Mouse (Mus musculus) bone marrow, adult 2 months (tissue): Measurements from ENCODE around the gene Megf11. TPM values are rescaled to one million over a fixed set of nuclear protein-coding genes. Genes with fewer than 3 reads are reported as not detected.
A peak's percentile ranks its signal among the peaks of the same experiment; 100 is the strongest.

Source experiments
- H3K27ac ChIP-seq: fragments of 200-500 bp; 2 replicates; pipeline ENCODE4 v1.5.1; 2012; ENCODE audit warnings: low read depth, mild to moderate bottlenecking, control low read depth, inconsistent platforms, low read length; ENCODE audit not compliant: control insufficient read depth, poor library complexity, insufficient read depth
- H3K4me1 ChIP-seq: fragments of 200-500 bp; 2 replicates; pipeline ENCODE4 v1.6.1; 2011; ENCODE audit warnings: low read length; ENCODE audit not compliant: control insufficient read depth, insufficient read depth
- H3K4me3 ChIP-seq: fragments of 200-500 bp; replicated peaks from 2 replicates; pipeline ENCODE3; 2011; ENCODE audit warnings: mild to moderate bottlenecking, low read depth, low read length, control low read depth; ENCODE audit not compliant: control insufficient read depth
- CTCF ChIP-seq: fragments of 200-500 bp; IDR thresholded peaks from 2 replicates; pipeline ENCODE4 v1.5.1; 2011; ENCODE audit warnings: low read length, control low read depth; ENCODE audit not compliant: control insufficient read depth, insufficient read depth
- POLR2A ChIP-seq: fragments of 200-500 bp; IDR thresholded peaks from 2 replicates; pipeline ENCODE4 v1.6.1; 2011; ENCODE audit warnings: low read depth, mild to moderate bottlenecking, control low read depth, low read length, borderline replicate concordance; ENCODE audit not compliant: control insufficient read depth
- WGBS: fragments of 180-500 bp; shearing (Covaris S2); methylation state at CpG from one replicate; pipeline ENCODE4 v1.1.7; 2018; 5-methylcytosine and 5-hydroxymethylcytosine counted together
- polyA plus RNA-seq: library from polyadenylated mRNA; stranded (reverse); fragments of >200 nt; gene quantifications from 2 replicates; pipeline ENCODE4 v1.2.4, GENCODE M21; 2011; ENCODE audit warnings: low replicate concordance; ENCODE audit not compliant: missing spikeins, insufficient read depth, insufficient read length

The Megf11 gene
- not detected in 2 replicates for polyA plus RNA-seq

DNA sequence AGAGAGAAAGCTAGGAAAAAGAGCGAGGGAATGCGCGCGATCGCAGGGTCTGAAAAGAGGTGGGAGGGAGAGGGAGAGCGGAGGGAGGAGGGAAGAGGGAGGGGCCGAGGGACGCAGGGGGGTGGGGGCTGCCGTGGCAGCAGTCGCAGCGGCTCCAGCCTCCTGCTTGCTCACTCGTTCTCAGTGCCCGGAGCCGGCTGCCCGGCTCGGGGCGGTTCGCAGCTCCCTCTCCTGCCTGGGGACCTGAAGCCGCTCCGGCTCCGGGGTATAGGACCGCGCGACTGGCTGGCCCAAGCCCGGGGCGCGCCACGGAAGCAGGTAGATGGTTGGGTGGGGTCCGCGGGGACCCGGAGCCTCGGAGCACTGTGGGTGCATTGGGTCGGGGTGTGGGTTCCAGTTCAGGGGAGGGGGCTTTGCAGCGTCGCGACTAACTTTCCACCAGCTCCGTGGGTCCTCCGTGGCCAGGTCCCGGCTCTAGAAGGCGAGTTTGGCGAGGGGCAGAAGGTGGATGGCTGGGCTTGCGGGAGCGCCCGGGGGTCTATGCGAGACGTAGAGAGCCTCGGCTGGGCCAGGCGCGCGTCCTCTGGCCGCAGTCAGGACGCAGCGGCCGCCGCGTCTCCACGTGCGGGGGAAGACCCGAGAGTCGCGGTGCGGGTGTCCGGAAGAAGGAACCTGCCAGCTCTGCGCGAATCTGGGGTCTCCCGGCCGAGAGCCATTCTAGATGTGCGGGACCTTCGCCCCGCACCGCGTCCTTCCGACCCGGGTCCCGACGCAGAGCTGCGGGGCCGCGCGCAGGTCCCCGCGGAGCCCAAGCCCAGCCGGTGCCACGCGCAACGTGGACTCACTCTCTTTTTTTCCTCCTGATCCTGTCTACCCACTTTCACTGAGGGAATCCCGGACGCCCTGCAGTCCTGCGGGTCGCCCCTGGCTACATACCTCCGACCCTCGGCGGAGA lies at the start of gene Megf11:
TSS of gene Megf11 (plus strand) at position 116 of the 955 bp plus-strand sequence.
- no peak for TF ChIP-seq CTCF
- TF ChIP-seq POLR2A: no peak
- WGBS: 2% methylated on average over 93 of the region's 93 CpGs
- H3K4me1 ChIP-seq: no peaks in the 10 kb centered on the region
- no peak within 1 kb of the TSS; the same call in 1 of the 2 replicates for H3K27ac ChIP-seq
- no peak within 1 kb of the TSS for H3K4me3 ChIP-seq

GRCm38 (mm10) chr9:64335825-64336224 lies 49.6 kb upstream of the Megf11 start:
- H3K27ac ChIP-seq: no peak overlapping the region
- H3K4me3 ChIP-seq: no peak overlapping the region
- WGBS: 87% methylated on average over 6 of the region's 6 CpGs
- TF ChIP-seq CTCF: no peak
- no peak for TF ChIP-seq POLR2A
- no peaks in the 10 kb centered on the region; the same call in 1 of the 2 replicates for H3K4me1 ChIP-seq

GRCm38 (mm10) chr9:64339361-64339760 lies 46.1 kb upstream of the Megf11 start:
- Histone ChIP-seq H3K4me1 (no peaks in the 10 kb centered on the region; the same call in 1 of the 2 replicates), H3K27ac (no peak overlapping the region), H3K4me3 (no peak overlapping the region)
- WGBS: 80% methylated on average over 8 of the region's 8 CpGs
- TF ChIP-seq CTCF (no peak), POLR2A (no peak)

DNA sequence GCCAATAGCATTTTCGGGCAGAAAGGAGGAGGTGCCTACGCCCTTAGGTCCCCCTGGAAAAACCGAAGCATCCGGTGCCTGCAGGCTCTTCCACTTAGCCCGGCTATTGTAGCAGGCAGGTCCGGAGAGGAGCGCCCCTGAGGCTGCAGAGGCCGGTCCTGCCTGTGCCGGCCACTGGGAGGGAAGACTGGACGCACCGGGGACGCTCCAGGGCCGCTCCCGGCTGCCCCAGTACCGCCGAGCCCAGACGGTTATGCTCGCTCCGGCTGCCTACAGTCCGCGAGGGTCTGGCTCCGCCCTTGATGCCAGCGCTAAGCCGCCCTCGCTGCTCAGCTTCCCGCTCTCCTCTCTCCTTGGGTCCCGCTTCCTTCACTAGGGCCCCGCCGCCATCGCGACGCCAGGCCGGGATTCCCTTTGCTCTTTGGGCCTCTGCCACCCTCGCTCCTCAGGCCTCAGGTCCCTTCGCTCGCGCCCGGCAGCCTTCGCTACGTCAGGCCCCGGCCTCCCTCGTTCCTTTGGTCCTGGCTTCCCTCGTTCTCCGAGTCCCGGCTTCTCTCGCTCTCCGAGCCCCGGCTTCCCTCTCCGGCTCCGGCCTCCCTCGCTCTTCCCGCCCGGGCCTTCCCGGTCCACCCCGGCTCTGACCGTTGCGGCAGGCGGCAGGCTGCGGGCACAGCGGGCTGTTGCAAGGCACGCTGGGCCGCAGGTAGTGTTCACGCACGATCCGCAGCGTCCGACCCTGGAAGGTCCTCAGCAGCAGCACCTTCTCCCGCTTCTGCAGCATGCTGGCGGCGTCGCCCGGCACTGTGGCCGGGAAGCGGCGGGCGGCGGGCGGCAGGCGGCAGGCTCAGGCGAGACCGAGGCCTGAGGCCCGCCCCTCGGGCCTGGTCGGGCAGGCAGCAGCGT lies 44.8 kb upstream of the Megf11 start:
- no peak for TF ChIP-seq CTCF
- peak; percentile 65; the same call in 1 of the 2 replicates for TF ChIP-seq POLR2A
- under 1% methylated on average over 85 of the region's 85 CpGs for WGBS
- Histone ChIP-seq H3K4me3 (peak overlapping the region; percentile 72), H3K4me1 (no peaks in the 10 kb centered on the region; the same call in 1 of the 2 replicates), H3K27ac (peak overlapping the region; percentile 94)

GRCm38 (mm10) chr9:64341254-64341566 lies 44.2 kb upstream of the Megf11 start, which contains the start of gene Dis3l:
Gene Dis3l (minus strand): TSS chr9:64341288.
- H3K27ac ChIP-seq: peak within 1 kb of the TSS; percentile 94
- TF ChIP-seq CTCF: no peak
- no peak for TF ChIP-seq POLR2A
- H3K4me1 ChIP-seq: no peaks in the 10 kb centered on the region; the same call in 1 of the 2 replicates
- WGBS: 3% methylated on average over 16 of the region's 16 CpGs
- H3K4me3 ChIP-seq: peak within 1 kb of the TSS; percentile 72

DNA sequence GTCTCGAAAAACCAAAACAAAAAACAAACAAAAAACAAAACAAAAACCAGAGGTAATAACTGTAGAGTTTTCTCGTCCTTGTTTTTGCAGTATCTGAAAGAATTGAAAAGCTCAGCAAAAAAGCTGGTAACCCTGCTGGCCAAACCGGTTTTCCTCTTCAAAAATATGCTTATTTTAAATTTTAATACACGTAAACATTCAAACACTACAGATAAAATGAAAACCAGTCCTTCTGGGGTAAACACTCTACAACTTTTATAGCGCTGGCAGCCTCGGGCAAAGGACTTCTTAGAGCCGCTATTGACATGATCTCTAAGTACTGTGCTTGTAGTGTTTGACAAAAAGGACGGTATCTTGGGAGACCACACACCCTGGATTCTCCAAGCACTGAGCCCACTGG lies 43.8 kb upstream of the Megf11 start:
- WGBS: 74% methylated on average over 8 of the region's 8 CpGs
- Histone ChIP-seq H3K4me3 (no peak overlapping the region), H3K27ac (no peak overlapping the region), H3K4me1 (no peaks in the 10 kb centered on the region; the same call in 1 of the 2 replicates)
- TF ChIP-seq CTCF: no peak
- TF ChIP-seq POLR2A: no peak

DNA sequence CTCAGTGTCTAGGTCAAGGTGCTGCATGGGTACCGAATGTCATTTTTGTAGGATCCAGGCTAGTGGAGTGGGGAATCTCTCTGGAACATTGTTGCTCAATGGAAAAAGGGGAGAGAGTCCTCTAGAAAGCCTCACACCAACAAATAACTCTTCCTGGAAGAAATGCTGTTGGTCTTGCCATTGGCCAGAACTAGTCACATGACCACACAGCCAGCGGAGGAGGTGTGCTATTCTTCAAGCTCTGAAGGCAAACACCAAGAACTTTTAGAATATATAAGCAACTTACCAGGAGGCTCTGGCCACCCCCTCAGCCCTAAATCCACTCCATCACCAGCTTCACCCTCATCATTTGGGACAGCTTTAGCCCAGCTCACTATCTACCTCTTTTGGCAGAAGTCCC lies 41.8 kb upstream of the Megf11 start:
- no peak overlapping the region for H3K4me3 ChIP-seq
- H3K27ac ChIP-seq: no peak overlapping the region
- H3K4me1 ChIP-seq: no peaks in the 10 kb centered on the region; the same call in 1 of the 2 replicates
- 81% methylated on average over 2 of the region's 2 CpGs for WGBS
- TF ChIP-seq CTCF (no peak), POLR2A (no peak)

DNA sequence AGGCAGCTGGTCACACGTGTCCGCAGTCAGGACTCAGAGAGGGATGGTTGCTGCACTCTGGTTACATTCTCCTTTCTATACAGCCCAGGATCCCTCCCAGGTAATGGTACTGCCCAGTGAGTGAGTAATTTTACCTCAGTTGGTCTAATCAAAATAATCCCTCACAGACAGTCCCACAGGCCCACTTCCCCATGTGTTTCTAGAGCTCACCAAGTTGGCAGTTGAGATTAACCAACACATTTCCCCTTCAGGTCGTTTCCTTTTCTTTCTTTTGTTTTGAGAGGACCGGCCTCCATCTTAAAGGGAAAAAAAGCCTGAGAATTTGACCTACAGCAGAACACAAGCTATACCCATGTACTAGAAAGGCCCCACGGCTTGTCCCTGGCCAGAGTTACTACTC lies 39.5 kb upstream of the Megf11 start:
- Histone ChIP-seq H3K4me3 (no peak overlapping the region), H3K4me1 (no peaks in the 10 kb centered on the region; the same call in 1 of the 2 replicates), H3K27ac (no peak overlapping the region)
- TF ChIP-seq CTCF (no peak), POLR2A (no peak)
- WGBS: 36% methylated on average over 5 of the region's 5 CpGs
